Mouse (Mus musculus) MN1 (cell line): ENCODE measurements around the gene Ankrd6.

Experiments used
- DNase-seq: peaks from one replicate; pipeline ENCODE4 v3.0.0-alpha.2; 2016; ENCODE audit warnings: low spot score

Ankrd6 gene

DNA sequence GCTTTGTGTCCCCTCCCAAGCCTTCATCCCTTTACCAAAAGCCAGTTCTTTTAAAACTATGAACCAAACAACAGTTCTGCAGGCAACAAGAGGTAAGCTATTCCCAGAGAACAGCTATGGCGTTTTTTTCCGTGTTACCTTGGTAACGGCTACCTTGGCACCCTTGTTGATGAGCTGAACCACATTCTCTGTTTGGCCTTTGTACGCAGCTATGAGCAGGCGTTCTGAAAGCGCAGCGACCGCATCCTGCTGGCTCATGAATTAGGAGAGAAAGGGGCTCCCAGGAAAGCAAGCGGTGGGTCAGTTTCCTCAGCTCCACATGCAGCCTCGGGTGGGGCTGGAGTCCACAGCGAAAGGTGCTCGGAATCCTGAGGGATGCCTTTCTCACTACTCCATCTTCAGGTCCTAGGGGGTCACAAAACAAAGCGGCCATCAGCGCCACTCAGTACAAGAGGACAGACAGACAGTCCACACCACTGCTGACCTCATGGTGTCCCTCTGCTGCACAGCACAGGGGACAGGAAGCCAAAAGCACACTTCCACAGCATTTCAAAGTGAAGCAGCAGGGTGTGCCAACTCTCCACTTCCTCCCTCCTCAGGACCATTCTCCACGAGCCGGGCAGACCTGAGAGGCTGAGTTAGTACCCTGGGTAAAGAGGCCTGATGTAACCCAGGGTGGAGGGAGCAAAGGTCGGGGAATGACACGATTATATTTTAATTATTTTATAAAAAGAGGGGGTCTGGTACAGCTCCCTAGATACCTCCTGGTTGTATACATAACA lies 90.3 kb downstream of the Ankrd6 start:
- no peak for DNase-seq

GRCm38 (mm10) chr4:32855580-32855979 lies 95.1 kb downstream of the Ankrd6 start:
- DNase-seq = no peak

DNA sequence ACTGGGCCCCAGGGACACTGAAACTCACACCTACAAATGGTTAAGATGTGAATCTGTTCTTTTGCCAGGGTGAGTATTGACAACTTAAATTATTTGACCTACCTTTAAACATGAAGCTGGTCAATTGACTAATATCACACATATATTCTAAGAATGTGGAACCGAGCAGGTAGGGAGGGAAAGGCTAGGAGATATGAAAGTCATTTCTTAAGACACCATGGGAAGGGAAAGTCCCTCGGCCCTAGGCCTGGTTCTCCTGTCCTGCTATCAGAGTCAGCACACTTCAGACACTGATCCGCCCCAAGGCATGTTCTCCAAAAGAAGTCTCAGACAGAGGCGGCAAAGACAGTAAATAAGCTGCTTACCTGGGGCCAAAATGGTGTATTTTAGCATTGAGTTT lies 95.7 kb downstream of the Ankrd6 start:
- DNase-seq = no peak

DNA sequence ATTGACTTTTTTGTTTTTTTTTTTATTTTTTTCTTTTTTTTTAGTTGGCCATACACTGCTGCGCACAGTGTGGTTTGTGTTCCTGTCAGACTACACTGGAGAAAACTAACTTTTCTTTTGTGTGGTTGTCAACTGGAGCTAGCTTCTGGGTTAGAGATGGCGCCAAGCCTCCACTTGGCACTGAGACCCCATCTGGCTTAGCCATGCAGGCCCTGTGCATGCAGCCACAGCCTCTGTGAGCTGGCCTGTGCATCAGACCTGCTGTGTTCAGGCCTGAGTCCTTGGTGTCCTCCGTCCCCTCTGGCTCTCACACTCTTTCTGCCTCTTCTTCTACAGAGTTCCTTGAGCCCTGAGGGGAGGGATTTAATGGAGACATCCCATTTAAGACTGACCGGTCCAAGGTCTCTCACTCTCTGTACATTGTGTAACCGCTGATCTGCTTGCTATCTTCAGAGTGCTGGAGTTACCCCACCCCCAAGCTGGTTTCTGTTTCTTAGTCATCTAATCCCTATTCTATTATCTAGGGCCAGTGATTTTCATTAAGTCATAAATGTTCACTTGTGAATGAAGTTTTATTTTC lies 96.9 kb downstream of the Ankrd6 start:
- DNase-seq = no peak

GRCm38 (mm10) chr4:32852819-32853218 lies 97.8 kb downstream of the Ankrd6 start:
- DNase-seq = no peak

GRCm38 (mm10) chr4:32852294-32852693 lies 98.3 kb downstream of the Ankrd6 start:
- no peak for DNase-seq

DNA sequence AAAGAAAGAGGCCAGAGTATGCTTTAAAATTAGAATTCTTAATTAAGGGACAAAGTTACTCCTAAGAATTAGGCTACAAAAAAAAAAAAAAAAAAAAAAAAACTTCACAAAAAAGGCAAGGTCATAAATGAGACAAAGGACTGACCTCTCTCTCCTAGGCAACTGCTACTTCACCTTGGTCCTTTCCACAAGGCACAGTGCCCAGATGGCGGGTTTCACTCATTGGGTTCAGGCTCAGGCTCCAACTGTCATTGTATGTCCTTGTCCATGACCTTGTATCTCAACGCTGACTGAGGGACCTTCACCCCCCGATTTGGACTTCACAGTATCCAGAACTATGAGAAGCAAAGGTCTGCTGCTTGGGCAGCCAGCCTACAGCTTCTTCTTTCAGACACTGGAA lies 112.2 kb downstream of the Ankrd6 start:
- no peak for DNase-seq

- DNase-seq = no peak
Measured at GRCm38 (mm10) chr4:32836071-32836470, 114.6 kb downstream of the Ankrd6 start.

- peak; percentile 60 for DNase-seq
Measured at GRCm38 (mm10) chr4:32834541-32834940, 116.1 kb downstream of the Ankrd6 start.

DNA sequence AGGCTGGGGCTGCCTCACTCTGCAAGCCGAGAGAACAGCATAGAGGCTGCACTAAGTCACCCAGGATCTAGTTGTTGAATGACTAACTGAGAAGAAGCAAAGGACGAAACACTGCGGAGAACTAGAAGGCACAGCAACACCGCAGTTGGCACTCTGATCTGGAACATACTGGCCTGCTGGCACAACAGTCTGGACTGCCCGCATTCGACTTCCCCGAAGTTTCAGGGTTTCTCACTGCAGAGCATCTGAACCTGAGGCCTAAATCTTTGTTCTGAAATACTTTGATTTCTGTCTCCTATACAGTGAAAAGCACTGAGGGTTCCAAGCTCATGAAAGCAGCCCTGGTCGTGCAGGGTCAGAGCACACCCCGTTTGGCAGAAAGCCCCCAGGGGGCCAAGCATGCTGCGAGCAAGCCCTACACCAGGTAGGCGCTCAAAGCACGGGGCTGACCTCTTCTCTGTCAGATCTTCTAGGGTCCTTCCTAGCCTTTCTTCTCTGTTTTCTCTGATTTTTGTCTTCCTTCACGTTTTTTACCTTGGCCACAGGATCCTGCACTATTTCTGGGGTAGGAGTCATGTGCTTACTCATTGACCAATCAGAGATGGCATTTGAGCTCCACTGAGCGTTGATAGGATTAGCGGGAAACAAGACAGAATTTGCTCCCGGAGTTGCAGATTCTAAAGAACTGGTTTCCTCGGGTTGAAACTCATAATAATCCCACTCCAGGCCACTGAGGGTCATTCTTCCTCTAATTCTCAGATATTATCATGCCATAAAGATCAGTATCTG lies 117.0 kb downstream of the Ankrd6 start:
- DNase-seq = no peak

DNA sequence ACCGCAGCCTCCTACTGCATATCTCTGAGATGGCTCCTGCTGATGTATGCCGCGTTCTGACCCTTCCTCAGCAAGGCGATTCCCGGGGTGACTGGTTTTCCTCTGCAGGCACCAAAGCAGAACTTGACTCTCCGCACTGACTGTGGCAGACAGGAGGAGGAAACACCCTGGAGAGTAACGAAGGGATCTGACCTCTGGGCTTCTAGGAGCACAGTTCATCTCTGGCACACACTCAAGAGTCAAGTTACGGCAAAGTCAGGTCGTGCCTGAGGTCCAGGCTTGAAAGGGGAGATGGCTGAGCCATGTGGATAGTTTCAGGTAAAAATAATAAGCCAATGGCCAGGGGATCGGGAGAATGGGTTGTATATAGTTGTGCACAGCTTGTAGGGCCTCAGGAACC lies 121.3 kb downstream of the Ankrd6 start:
- DNase-seq = no peak

GRCm38 (mm10) chr4:32828385-32829077 lies 122.1 kb downstream of the Ankrd6 start:
- no peak for DNase-seq

DNA sequence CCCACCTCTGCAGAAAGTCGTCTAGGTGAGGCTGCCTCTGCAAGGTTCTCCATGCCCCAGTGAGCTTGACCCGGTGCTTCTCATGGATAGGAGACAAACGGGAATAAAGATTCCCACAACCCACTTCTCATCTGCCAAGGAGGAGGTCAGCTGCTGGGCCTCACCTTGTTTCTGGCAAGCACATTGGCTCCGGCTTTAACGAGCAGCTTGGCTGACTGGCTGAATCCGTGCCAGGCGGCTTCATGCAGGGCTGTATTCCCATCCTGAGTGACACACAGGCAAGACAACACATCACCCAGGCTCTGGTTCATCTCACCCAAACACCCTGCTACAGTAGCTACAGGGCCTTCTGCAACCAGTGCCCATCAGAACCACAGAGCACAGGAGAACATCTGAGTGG lies 123.7 kb downstream of the Ankrd6 start:
- DNase-seq = peak; percentile 64

DNA sequence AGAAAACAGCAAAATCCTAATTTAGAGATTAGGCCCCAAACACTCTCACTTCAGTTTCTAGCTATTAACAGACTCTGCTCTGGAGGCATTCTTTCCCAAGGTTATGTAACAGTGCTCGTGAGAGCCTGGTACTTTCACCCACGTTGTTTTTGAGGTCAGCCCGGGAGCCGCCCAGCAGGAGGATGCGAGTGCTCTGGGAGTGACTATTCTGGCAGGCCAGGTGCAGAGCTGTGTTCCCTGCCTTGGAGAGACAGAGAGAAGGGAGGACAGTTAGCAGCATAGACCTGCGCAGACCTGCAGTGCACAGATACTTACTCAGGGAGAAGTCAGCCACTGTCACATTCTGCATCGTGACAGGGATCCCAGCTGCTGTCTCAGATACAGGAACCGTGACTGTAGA lies 126.4 kb downstream of the Ankrd6 start:
- no peak for DNase-seq

DNA sequence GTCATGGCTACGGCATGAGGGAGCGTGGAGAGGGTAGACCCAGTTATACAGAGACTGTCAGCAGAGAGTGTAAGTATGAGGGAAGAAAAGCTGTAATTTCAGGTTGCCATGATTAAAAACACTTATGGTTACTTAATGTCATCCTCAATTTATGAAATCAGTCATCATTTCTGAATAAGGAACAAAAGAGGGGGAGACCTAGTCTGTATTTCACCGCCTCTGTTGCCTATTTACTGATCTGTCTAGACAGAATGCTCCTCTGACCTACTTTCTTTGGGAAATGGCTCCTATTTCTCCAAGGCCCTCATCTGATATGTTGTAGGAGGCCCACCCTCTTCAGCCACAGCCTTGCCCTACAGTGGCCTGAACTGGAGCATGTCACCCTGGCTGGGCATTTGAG lies 130.0 kb downstream of the Ankrd6 start:
- DNase-seq = no peak

GRCm38 (mm10) chr4:32817478-32817877 lies 133.2 kb downstream of the Ankrd6 start:
- DNase-seq = no peak

GRCm38 (mm10) chr4:32800577-32801170 lies 150.0 kb downstream of the Ankrd6 start:
- DNase-seq = peak; percentile 14

DNA sequence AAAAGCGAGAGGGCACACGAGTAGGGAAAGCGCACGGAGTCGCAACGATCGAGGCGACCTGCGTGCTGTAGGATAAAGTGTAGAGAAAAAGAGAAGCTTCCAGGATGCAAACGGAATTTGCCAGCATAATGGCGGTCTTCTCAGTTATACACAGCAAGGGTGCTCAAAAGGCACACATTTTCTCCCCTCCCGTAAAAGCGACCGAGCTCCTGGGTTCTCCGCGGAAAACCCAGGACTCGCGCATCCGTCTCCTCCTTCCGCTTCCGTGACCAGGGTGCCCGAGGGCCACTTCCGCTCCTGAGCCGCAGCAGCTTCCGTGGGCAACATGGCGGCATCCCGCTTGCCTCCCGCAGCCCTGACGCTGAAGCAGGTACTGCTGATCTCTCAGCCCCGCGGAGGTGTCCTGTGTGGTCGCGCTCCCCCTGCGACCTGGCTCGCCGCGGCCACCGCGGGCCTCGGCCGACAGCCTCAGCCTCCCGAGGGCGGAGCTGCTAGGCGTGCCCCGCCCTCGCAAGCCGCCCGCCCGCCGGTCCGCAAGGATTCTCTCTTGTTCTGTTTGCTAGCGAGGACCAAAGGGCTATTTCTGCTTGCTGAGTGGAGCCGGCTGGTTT lies 150.6 kb downstream of the Ankrd6 start, which contains the start of gene Lyrm2:
TSS of gene Lyrm2 (plus strand) at position 288 of the 611 bp plus-strand sequence.
- DNase-seq = peak; percentile 79

DNA sequence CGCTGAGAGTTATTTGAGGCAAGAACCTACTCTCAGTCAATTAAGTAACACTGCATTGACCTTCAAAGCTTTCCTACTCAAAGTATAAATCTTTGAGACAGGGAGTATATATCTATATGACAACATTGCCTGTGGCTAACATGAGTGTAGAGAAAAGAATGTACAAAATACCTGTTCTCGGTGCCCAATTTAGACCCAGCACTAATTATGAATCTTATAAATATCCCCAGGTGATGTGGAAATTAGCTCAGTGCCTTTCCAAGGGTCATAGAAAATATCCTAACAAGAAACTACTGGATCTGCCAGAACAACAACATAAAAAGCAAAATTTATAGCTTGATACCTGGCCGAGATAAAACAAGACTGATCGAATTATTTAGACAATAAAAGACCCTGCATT lies 151.7 kb downstream of the Ankrd6 start:
- DNase-seq = no peak

DNA sequence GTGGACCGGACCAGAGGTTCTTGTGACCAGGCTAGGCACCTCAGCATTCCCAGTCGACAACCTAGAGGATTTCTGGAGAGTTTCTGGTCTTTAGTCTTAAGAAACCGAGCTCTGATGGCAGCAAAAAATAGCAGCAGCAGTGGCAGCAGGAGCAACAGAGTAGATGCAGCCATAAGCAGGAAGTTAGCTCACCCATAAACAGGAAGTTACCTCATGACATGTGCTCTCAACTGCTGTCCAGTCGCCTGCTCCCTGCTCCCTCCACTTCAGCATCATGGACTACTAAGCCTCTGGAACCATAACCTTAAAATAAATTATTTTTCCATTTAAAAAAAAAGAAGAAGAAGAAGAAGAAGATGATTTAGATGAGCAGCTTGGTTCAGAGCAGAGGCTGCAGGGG lies 161.6 kb downstream of the Ankrd6 start:
- DNase-seq = no peak

DNA sequence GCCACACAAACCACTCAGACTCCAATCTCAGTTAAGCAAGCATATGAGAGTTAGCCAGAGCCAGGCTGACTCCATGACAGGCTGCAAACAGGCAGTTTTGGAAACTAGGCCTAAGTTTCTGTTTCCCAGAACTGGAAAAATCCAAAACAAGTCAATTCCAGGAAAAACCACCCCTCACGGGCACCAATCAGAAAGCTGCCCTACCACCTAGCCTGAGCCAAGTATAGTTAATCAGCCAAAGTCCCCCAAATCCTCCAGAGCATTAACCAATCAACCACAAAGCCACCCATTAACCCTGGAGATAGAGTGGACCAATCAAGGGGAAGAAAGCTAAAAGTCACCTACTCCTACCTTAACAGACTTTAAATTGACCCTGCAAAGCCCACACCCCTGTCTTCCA lies 163.5 kb downstream of the Ankrd6 start:
- DNase-seq = no peak

DNA sequence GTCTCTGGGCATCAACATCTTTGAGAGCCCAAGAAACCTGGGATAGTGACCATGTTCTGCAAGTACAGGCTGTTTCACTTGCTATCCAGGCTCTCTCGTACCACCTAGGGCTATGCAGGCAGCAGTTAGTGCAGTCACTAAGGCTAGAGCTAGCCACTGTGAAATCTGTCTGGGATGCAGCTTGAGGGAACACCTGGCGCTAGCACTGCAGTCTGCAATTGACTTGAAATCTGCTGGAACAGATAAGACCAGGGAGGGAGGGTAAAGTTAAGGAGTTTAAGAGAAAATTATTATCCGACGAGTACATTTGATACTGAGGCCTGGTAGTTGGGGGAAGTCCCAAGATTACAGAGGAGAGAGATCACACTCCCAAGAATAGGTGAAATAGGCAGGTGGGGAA lies 170.6 kb downstream of the Ankrd6 start:
- no peak for DNase-seq
